Mouse (Mus musculus): ENCODE measurements at regions not wholly inside any gene's neighbourhood (a gene's known extent, or its start where the extent isn't known, plus 50 kb on each side); places are given as distances from the start of the nearest gene placed in this dataset.
A peak's percentile ranks its signal among the peaks of the same experiment; 100 is the strongest.
"Not testable (repeated sequence)": the region's sequence is repeated elsewhere in the genome, so short reads cannot be mapped to it uniquely, and the experiment has no call there.

DNA sequence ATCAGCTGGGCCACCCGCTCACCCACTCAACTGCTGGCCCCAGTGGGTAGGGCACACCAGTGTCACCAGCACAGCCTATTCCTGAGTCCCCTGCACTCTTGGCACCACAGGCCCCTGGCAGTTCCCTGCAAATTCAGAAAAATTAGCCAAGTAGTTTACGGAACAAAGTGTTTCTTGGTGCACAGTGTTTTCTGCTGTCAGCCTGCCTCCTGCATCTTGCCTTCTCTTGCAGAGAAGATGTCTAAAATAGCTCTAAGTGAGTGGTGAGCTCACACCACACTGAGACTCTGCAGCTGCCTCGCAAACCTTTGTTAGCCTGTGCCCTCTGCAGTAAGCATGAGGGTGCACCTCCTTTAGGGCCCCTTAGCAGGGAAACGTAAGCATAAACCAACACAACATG is 117.7 kb upstream of the Arid1b start:
- no peak for DNase-seq (ENCODE audit: low spot score)

DNA sequence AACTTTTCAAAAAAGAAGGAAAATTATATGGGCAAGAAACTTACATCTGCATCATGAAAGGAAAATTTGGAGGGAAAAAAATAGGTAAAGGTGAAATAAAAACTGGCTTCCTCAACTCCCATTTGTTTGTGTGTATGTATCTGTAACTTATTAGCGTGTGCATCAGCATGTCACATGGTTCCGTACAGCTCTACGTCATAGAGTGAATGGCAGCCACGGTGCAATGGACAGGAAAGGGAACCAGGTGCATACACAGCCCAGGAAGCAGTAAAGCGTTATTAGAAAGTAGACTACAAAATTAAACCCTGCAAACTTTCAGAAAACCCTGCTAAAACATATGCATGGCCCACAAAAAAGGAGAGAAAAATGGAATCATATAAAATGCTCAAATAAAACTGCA is 112.7 kb upstream of the Arid1b start:
- DNase-seq (ENCODE audit: low spot score), result no peak

DNA sequence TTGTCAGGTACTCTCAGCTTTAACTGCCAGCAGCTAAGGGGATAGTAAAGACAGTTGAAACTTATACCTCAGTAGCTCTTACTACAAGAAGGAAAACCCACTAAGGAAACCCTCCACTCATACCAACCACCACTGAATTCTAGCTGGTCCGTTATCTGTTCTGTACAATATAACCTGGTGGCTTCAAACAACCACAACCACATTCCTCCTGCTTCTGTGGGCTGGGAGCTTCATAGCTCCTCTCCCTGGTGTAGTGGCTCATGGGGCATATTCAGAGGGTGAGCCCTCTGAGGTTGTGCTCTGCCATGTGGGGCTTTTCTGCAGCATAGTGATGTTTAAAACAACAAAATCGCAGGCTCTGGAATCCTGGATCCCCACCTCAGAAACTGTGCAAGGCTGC is 110.0 kb upstream of the Arid1b start:
- DNase-seq (ENCODE audit: low spot score), result no peak

GRCm38 (mm10) chr17:4884761-4885160 is 109.4 kb upstream of the Arid1b start:
- peak; percentile 19 for DNase-seq (ENCODE audit: low spot score)

DNA sequence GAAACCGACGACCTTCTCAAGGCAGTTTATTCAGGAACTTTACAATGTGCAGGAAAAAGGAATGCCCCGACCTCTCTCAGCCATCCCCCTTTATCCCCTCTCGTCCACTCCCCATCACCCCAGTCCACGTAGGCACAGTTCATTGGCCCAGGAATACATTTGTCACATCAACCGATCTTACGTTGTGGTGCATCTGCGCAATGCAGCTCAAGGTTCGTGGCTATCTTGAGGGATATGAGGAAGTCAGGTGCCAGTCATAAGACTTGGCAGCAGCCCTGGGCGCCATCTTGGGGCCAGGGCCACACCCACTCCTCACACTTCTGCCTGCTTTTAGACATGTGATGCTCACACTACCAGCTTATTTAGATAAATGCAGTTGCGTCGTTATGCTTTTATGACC is 106.8 kb upstream of the Arid1b start:
- DNase-seq (ENCODE audit: low spot score), result not testable (repeated sequence)

DNA sequence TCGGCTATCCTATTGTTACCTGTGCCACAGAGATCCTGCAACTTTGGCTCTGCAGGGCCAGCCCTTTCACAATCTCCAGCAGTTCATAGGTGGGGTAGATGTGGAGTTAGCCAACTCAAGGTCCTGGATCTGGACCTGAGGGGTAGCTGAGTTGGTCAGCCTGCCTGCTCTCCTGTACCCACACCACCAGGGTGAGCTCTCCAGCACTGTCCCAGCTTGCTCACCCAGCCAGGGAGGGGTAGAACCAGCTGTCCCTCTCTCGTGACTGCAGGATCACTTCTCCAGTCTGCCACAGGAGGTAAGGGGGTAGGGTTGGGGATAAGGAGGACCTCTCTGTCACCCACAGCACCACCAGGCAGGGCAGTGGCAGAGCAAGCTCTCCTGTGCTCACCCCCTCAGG is 104.6 kb upstream of the Arid1b start:
- no peak for DNase-seq (ENCODE audit: low spot score)

- no peak for DNase-seq (ENCODE audit: low spot score)
These were observed 104.0 kb upstream of the Arid1b start for GRCm38 (mm10) chr17:4890131-4890530.

GRCm38 (mm10) chr17:4891576-4891975 is 102.6 kb upstream of the Arid1b start:
- DNase-seq (ENCODE audit: low spot score), result no peak

GRCm38 (mm10) chr17:4894756-4895330 is 99.3 kb upstream of the Arid1b start:
- DNase-seq (ENCODE audit: low spot score), result not testable (repeated sequence)

GRCm38 (mm10) chr17:4903129-4903528 is 91.0 kb upstream of the Arid1b start:
- DNase-seq (ENCODE audit: low spot score), result no peak

- peak; percentile 15 for DNase-seq (ENCODE audit: low spot score)
These were observed 87.6 kb upstream of the Arid1b start for GRCm38 (mm10) chr17:4906504-4906903.

DNA sequence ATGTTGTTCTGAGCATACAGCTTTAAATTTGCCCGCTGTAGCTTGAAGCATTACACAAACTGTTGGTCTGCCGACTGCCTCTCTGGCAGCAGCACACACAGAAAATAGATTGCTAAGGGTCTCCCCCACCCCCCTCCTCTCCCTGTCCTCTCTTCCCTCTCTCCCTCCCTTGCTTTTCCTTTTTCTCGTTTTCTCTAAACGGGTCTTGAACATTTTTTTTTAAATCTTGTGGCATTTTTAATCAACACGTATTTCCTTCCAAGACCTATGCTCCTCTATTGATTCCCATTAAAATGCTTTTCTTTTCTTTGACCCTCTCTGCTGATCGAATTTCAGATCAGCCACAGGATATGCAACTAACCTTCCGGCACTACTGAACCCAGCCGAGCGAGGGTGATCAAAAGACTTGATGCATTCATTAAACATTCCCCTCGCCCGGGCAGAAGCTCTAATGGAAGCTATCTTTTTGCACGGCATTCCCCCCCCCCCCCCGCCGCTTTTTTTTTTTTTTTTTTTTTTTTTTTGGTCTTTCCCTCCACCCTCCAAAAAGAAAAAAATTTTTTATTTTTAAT is 86.9 kb upstream of the Arid1b start:
- peak; percentile 92 for DNase-seq (ENCODE audit: low spot score)

DNA sequence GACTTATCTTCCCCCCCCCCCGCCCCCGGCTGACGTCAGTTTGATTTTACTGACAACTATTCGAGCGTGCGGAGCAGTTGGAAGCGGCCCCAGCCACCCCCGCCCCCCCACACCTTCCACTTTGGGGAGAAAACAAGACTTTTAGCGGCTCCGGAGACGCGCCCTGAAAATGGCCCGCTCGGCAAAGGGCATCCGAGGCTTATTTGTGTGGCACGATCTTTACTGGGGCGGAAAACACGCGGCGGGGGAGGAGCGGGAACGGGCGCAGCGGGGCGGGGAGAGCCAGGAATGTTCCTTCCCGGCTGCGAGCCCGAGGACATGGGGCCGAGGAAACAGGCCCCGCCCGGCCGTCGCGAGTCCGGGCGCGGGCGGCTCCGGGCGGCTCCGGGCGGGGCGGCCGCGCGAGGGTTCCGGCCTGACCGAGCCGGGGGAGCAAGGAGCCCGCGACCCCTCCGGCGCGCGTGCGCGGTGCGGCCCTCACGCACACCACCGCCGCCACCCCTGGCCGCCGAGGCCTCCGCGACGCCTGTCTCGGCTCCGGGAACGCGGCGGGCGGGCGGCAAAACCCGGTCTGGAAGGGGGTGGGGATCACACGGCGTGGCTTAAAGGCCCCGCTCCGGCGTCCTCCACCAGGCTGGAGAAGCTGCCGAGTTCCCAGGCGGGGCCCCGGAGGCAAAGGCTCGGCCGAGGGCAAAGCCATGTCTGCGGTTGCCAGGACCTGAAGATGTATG is 86.1 kb upstream of the Arid1b start:
- DNase-seq (ENCODE audit: low spot score), result peak; percentile 94

DNA sequence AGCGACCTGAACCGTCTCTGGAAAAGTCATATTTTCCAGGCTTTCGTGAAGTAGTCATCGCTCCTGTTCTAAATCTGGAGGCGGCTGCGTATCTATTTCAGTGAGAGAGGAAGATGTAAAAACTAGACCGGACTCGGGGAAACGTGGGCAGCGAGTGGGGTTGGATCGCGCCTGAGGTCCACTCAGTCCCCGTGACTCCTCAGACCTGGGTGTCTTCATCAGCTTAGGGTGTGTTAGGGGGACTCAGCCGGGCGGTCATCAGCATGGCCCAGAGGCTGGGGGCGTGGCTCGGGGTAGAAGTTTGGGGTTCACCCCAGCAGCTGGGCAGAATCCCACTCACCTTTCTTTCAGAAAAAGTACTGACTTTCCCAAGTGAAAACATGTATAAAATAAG is 85.6 kb upstream of the Arid1b start:
- no peak for DNase-seq (ENCODE audit: low spot score)

DNA sequence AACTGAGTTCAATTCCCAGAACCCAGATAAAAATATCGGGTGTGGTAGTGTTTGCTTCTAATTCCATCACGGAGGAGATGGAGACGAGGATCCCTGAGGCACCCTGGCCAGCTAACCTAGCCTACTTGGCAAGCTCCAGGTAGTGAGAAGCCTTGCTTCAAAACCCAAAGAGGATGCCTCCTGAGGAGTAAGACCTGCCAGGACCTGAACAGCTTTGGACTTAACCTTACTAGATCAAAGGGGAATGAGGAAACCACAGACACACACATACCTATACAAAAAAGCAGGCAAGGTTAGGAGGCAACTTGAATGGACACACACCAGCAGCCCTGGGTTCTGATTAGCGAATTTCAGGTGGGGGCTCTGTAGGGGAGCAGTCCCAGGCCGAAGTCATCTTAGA is 84.0 kb upstream of the Arid1b start:
- no peak for DNase-seq (ENCODE audit: low spot score)

DNA sequence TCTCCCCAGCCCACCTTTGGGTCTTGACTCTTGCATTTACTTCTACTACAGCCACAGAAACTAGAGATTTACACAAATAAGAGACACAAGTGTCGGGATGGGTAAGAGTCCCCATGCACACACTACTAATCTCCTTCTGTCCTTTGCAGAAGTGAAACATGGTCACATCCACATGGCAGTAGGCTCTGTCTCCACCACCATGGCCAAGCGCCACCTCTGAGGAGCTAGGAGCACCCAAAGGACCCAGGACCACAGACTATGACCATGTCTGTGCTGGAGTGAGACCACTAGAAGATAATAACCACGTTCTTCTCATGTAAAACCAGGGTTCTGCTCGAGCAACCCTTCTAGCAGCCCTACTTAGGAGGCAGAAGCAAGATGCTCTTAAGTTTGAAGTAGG is 81.1 kb upstream of the Arid1b start:
- no peak for DNase-seq (ENCODE audit: low spot score)

DNA sequence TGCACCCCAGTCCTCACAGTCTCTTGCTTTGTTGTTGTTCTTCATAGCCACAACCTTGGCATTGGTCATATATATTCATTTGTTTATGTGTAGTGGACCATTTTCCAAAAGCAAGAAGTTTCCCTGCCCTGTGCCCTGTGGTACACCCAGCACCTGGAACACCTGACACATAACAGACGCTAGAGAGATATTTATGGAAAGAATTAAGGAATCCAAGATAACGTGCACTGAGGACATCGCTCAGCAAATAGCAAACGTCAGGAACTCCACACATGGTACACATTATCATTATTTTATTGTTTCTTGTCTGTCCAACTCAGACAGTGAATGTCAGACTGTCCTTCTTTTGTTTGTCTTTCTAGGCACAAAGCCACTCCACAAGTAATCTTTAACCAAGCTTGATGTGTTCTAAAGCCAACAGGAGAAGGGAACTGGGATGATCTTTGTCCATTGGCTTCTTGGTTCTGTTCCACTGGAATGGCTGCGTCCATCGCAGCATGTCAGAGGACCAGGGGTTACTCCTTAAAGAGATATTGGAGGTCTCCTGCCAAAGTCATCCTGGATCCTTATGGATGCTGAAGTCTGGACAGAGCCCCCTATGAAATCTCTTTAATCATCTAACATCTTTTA is 74.2 kb upstream of the Arid1b start:
- no peak for DNase-seq (ENCODE audit: low spot score)

DNA sequence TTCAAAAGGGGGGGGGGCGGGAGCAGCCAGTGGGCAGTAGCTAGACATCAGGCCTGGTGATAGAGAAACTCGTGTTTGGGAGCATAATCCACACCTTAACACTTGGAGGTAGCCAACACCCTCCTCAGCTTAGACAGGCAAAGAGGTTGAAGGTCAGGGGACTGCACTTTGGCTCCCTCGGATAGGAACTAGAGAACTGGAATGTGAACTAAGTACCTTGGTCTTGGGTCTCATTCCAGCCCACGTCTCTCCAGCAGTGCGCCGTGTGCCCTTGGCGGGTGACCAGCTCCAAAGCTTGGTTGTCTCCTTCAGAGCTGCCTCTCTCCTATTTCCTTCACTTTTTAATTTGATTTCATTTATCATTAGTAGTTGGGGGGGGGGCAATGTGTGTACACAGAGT is 73.0 kb upstream of the Arid1b start:
- no peak for DNase-seq (ENCODE audit: low spot score)

DNA sequence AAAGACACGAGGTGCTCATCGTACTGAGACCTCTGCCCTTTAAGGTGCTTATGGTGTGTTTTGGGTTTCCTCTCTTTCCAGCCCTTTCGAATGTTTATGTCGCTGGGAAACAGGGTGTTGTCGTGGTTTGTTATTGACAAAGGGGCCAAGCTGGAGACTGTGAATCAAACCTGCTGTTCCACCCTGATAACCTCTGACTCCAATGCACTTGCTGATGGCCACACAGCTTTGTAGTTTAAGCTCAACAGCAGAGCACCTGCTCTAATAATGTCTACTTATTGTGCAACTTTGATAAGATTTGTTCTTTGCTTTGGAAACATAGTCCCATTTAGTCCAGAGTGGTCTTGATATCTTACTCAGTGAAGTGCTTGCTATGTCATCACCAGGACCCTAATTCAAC is 65.5 kb upstream of the Arid1b start:
- no peak for DNase-seq (ENCODE audit: low spot score)

- DNase-seq (ENCODE audit: low spot score), result no peak
These were observed 58.9 kb upstream of the Arid1b start for GRCm38 (mm10) chr17:4935268-4935667.

- peak; percentile 16 for DNase-seq (ENCODE audit: low spot score)
These were observed 53.5 kb upstream of the Arid1b start for GRCm38 (mm10) chr17:4940589-4940988.

DNA sequence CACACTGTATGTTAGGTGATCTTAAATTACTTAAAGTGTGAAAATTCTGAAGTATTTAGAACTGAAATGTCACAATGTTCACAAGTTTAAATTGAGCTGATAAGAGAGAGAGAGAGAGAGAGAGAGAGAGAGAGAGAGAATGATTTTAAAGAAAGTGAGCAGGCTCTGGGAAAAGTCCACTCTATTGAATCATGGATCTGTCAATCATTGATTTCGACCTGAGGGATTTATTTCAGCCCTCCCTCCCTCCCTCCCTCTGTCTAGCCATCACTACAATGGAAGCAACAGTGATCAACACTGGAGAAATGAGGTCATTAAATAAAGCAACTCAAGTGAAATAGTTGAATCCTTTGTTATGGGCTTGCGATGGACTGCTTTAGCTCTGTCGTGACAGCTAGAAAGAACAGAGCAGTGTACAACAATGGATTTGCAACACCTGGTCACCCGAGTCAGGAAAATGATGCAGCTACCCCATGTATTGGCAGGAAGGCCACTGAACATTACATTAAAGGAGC is 52.8 kb upstream of the Arid1b start:
- DNase-seq (ENCODE audit: low spot score), result no peak

- no peak for DNase-seq (ENCODE audit: low spot score)
These were observed 51.3 kb upstream of the Arid1b start for GRCm38 (mm10) chr17:4942868-4943267.

Data from embryo, embryonic 10.5 days (tissue).